Mouse (Mus musculus) embryonic fibroblast, embryonic 13.5 days (primary cell): ENCODE measurements at regions not wholly inside any gene's neighbourhood (a gene's known extent, or its start where the extent isn't known, plus 50 kb on each side); places are given as distances from the start of the nearest gene placed in this dataset.

Experiments used
- CTCF ChIP-seq: IDR thresholded peaks from 2 replicates; pipeline ENCODE4 v1.5.1; 2011; ENCODE audit warnings: mild to moderate bottlenecking, control low read depth, low read length, moderate library complexity, borderline replicate concordance; ENCODE audit not compliant: insufficient read depth
- POLR2A ChIP-seq: IDR thresholded peaks from 2 replicates; pipeline ENCODE4 v1.6.1; 2011; ENCODE audit warnings: low read depth, mild to moderate bottlenecking, control low read depth, low read length, moderate library complexity

DNA sequence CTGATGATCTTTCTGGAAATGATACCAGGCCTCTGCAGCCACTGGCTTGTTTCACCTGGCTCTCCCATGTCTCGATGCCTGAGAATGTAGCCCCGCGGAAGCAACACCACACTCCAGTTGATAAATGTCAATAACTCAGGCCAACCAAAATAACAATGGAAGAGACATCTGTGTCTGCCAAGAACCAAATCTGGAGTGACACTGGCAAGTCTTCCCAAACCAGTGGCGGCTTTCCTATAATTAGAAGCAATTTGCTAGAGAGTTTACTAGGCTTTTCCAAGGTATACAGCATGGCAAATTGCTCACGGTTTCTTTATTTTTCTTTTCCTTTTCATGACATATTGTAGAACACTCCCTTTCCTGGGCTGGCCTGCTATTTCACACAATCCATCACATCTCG, 268.1 kb upstream of the Msx2 start:
- TF ChIP-seq CTCF = no peak
- TF ChIP-seq POLR2A = no peak
